Mouse (Mus musculus) midbrain, embryonic 11.5 days (tissue): Measurements from ENCODE around the gene Kyat3. TPM values are rescaled to one million over a fixed set of nuclear protein-coding genes. Genes with fewer than 3 reads are reported as not detected.
"Not testable (repeated sequence)": the region's sequence is repeated elsewhere in the genome, so short reads cannot be mapped to it uniquely, and the experiment has no call there.

Experiments used
- ATAC-seq: fragments of 200-750 bp; cut with Nextera tagmentation; 2 replicates; pipeline ENCODE4 v1.8.0; 2017; ENCODE audit warnings: moderate TSS enrichment, moderate library complexity; ENCODE audit not compliant: low FRiP score
- DNase-seq: peaks from one replicate; pipeline ENCODE4 v3.0.0; 2015; ENCODE audit warnings: low spot score; ENCODE audit errors: missing footprints
- H3K27ac ChIP-seq: fragments of 300-500 bp; sonication (generic); 2 replicates; pipeline ENCODE4 v1.5.1; 2014; ENCODE audit warnings: low read depth, low read length
- H3K27me3 ChIP-seq: fragments of 300-500 bp; sonication (generic); 2 replicates; pipeline ENCODE4 v1.6.1; 2014; ENCODE audit warnings: mild to moderate bottlenecking, low read length, moderate library complexity, mixed read lengths; ENCODE audit not compliant: control insufficient read depth, insufficient read depth
- H3K36me3 ChIP-seq: fragments of 300-500 bp; sonication (generic); 2 replicates; pipeline ENCODE4 v1.6.1; 2014; ENCODE audit warnings: mild to moderate bottlenecking, low read length, moderate library complexity, mixed read lengths; ENCODE audit not compliant: control insufficient read depth, insufficient read depth
- H3K4me1 ChIP-seq: fragments of 300-500 bp; sonication (generic); 2 replicates; pipeline ENCODE4 v1.6.1; 2014; ENCODE audit warnings: low read length; ENCODE audit not compliant: control insufficient read depth, insufficient read depth
- H3K4me2 ChIP-seq: fragments of 300-500 bp; sonication (generic); 2 replicates; pipeline ENCODE4 v1.6.1; 2014; ENCODE audit warnings: mild to moderate bottlenecking, moderate library complexity
- H3K4me3 ChIP-seq: fragments of 300-500 bp; sonication (generic); 2 replicates; pipeline ENCODE4 v1.5.1; 2014; ENCODE audit warnings: low read depth, low read length
- H3K9ac ChIP-seq: fragments of 300-500 bp; sonication (generic); 2 replicates; pipeline ENCODE4 v1.6.1; 2014; ENCODE audit warnings: low read length
- H3K9me3 ChIP-seq: fragments of 300-500 bp; sonication (generic); 2 replicates; pipeline ENCODE4 v1.6.1; 2016; ENCODE audit warnings: low read length; ENCODE audit not compliant: control insufficient read depth
- WGBS: fragments of 180-500 bp; shearing (Covaris S2); extraction: QIAGEN DNeasy Blood & Tissue Kit; methylation state at CpG from one replicate; pipeline ENCODE4 v1.1.7; 2014; 5-methylcytosine and 5-hydroxymethylcytosine counted together
- polyA plus RNA-seq: library from polyadenylated mRNA; unstranded; fragments of >200 nt; fragmentation: Nextera tagmentation; extraction: Ambion mirVana; gene quantifications from 2 replicates; pipeline ENCODE4 v1.2.1, GENCODE M21; 2014

Gene Kyat3
- polyA plus RNA-seq, 1 experiment from 2014 or later, result 8.6 TPM

DNA sequence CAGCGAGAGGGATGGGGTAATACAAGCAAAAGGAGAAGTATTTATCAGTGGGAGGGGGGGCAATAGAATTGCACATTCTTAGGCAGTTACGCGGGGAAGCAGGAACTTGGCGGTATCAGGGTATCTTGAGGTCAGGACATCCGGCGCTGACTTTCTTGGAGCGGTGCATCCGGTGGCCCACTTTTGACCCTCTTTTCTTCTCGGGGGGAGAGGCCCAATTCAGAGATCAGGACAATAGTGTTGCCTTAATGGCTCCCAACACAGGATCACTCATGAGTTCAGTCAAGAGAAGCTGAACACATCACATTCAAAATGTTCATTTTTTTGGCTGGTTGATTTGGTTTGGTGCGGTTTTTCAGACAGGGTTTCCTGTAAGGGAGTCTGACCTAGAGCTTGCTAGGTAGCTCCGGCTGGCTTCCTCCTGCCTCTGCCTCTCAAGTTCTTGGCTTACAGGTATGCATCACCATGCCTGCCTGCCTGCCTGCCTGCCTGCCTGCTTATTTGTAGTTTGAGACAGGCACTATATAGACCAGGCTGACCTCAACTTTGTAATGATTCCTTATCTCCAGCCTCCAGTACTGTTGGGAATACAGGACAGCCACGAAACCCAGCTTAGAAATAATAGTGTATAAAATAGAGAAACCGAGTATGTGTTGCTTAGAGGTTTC lies 7.5 kb downstream of the Kyat3 start:
- H3K27ac ChIP-seq, H3K36me3 ChIP-seq, H3K4me2 ChIP-seq, H3K27me3 ChIP-seq, DNase-seq, H3K4me3 ChIP-seq, H3K4me1 ChIP-seq, H3K9ac ChIP-seq, H3K9me3 ChIP-seq: not testable (repeated sequence)
- 84% methylated on average over 12 of the region's 13 CpGs for WGBS
- peak; percentile 28 for ATAC-seq

GRCm38 (mm10) chr3:142708849-142709419 lies 8.1 kb downstream of the Kyat3 start:
- ATAC-seq, result peak; percentile 51
- WGBS, result 50% methylated on average over 13 of the region's 13 CpGs
- Histone ChIP-seq H3K4me1 (no peaks in the 10 kb centered on the region), H3K27ac (no peak overlapping the region), H3K27me3 (no peaks in the 10 kb centered on the region), H3K4me2 (no peak overlapping the region), H3K4me3 (no peak overlapping the region), H3K9me3 (no peaks in the 10 kb centered on the region), H3K36me3 (no peaks in the 10 kb centered on the region), H3K9ac (no peak overlapping the region)
- peak; percentile 95 for DNase-seq

GRCm38 (mm10) chr3:142710360-142711007 lies 9.6 kb downstream of the Kyat3 start:
- DNase-seq (peak; percentile 82), ATAC-seq (peak; percentile 43; the same call in 1 of the 2 replicates)
- Histone ChIP-seq H3K4me3 (no peak overlapping the region), H3K27ac (no peak overlapping the region), H3K27me3 (no peaks in the 10 kb centered on the region), H3K36me3 (no peaks in the 10 kb centered on the region), H3K9ac (no peak overlapping the region), H3K9me3 (no peaks in the 10 kb centered on the region), H3K4me1 (no peaks in the 10 kb centered on the region), H3K4me2 (no peak overlapping the region)
- WGBS, result 34% methylated on average over 10 of the region's 10 CpGs

- Histone ChIP-seq H3K9ac (no peak overlapping the region), H3K36me3 (no peaks in the 10 kb centered on the region), H3K27ac (no peak overlapping the region), H3K4me1 (no peaks in the 10 kb centered on the region), H3K27me3 (no peaks in the 10 kb centered on the region), H3K9me3 (no peaks in the 10 kb centered on the region), H3K4me2 (no peak overlapping the region), H3K4me3 (no peak overlapping the region)
- ATAC-seq (no peak), DNase-seq (no peak)
- WGBS, result 87% methylated on average over 5 of the region's 5 CpGs
Observed at GRCm38 (mm10) chr3:142711372-142711771, 10.5 kb downstream of the Kyat3 start.

DNA sequence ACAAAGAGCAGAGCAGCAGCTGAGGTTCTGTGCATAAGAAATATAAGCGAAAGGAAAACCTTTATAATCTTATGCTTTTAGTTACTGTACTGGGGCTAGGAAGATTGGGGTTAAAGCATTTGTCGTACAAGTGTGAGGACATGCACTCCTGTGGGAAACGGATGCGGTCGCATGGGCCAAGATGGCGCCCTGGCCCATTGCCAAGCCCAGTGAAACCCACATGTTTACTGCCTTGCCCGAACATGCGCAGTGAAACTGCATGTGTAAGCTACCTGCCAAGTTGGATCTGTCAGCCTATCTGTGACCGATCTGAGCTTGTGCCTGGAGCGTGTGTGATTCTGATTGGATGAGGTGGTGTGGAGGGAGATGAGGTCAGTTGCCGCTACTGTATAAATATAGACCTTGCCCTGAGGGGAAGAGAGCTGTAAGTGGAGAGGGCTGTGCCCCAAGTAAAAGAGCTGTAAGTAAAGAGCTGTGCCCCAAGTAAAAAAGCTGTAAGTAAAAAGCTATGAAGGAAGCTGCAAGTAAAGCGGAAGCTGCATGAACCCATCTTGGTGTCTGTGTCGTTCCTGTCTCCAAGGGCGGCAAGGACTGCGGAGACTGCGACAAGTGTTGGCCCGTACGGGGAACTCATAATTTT lies 11.7 kb downstream of the Kyat3 start:
- H3K4me2 ChIP-seq, H3K36me3 ChIP-seq, H3K4me3 ChIP-seq, ATAC-seq, H3K27ac ChIP-seq, H3K9me3 ChIP-seq, H3K27me3 ChIP-seq, DNase-seq, H3K9ac ChIP-seq, H3K4me1 ChIP-seq: not testable (repeated sequence)
- 95% methylated on average over 18 of the region's 18 CpGs for WGBS

DNA sequence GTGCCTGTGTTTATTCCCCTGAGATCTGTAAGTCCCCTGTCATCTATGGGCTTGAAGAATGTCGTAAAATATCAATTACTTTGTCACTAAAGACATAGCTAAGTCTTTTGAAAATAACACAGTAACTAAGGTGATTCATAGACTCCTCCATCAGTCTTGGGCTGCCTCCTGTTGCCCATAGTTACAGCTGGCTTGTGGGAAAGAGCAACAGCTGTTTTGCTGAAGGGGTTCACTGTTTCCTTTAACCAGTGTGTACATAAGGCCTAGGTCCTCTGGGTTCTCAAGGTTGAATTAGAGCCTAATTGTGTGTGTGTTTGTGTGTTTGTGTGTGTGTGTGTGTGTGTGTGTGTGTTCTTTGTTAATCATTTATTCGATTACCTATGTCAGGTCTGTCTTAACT lies 24.6 kb downstream of the Kyat3 start:
- Histone ChIP-seq H3K27me3 (no peaks in the 10 kb centered on the region), H3K36me3 (no peaks in the 10 kb centered on the region), H3K4me1 (no peaks in the 10 kb centered on the region), H3K9me3 (no peaks in the 10 kb centered on the region), H3K27ac (no peak overlapping the region), H3K4me3 (no peak overlapping the region), H3K4me2 (no peak overlapping the region), H3K9ac (no peak overlapping the region)
- WGBS, result 80% methylated on average over 2 of the region's 2 CpGs
- DNase-seq (no peak), ATAC-seq (no peak)

DNA sequence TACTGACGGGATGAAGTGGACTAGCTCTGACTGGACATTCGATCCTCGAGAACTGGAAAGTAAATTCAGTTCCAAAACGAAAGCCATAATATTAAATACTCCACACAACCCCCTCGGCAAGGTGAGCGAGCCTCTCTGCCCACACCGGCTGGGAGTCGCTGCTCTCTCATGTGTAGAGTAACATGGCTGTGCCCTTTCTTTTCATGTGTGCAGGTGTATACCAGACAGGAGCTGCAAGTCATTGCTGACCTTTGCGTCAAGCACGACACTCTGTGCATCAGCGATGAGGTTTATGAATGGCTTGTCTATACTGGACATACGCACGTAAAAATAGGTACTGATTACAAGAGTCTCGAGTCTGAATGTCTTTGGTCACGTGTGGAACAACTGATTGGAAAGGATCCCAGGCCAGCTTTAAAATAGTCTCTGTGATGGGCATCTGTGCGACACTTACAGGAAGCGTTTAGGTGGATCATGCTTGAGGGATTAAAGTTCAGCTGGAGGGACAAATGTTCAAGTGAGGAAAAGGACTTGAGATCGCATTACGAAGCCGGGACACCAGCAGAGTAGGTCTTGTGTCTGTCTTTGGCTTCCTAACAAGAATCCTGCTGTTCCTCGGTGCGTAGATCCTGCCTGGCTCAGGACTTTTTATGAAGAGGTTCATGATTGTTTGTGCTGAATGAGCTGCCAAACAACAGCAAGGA lies 25.3 kb downstream of the Kyat3 start:
- no peaks in the 10 kb centered on the region for H3K27me3 ChIP-seq
- no peak for ATAC-seq
- H3K4me3 ChIP-seq, result no peak overlapping the region
- H3K27ac ChIP-seq, result no peak overlapping the region
- no peaks in the 10 kb centered on the region for H3K4me1 ChIP-seq
- H3K4me2 ChIP-seq, result no peak overlapping the region
- 88% methylated on average over 22 of the region's 22 CpGs for WGBS
- no peak overlapping the region for H3K9ac ChIP-seq
- no peaks in the 10 kb centered on the region for H3K9me3 ChIP-seq
- DNase-seq, result no peak
- H3K36me3 ChIP-seq, result no peaks in the 10 kb centered on the region

DNA sequence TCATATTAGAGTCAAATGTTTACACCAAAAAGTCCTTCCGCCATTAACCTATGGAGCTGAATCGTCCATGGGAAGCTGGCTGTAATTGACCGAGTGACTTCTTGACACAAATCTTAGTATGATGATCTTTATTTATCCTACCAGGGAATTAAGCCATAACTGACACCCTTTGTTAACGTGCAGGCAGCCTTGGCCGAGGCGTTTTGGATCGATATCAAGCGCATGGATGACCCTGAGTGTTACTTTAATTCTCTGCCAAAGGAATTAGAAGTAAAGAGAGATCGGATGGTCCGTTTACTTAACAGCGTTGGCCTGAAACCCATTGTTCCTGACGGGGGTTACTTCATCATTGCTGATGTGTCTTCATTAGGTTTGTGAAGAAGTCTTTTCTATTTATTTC lies 33.4 kb downstream of the Kyat3 start:
- WGBS, result 58% methylated on average over 12 of the region's 12 CpGs
- Histone ChIP-seq H3K27me3 (no peaks in the 10 kb centered on the region), H3K36me3 (no peaks in the 10 kb centered on the region), H3K4me2 (no peak overlapping the region), H3K9ac (no peak overlapping the region), H3K4me3 (no peak overlapping the region), H3K9me3 (no peaks in the 10 kb centered on the region), H3K4me1 (no peaks in the 10 kb centered on the region), H3K27ac (no peak overlapping the region)
- DNase-seq, result no peak
- no peak for ATAC-seq
